Mouse (Mus musculus) intestine, embryonic 14.5 days (tissue): Measurements from ENCODE around the gene Tex50. TPM values are rescaled to one million over a fixed set of nuclear protein-coding genes. Genes with fewer than 3 reads are reported as not detected.
"Not testable (repeated sequence)": the region's sequence is repeated elsewhere in the genome, so short reads cannot be mapped to it uniquely, and the experiment has no call there.

ENCODE experiments used
- ATAC-seq: fragments of 200-750 bp; cut with Nextera tagmentation; replicated peaks from 2 replicates; pipeline ENCODE4 v1.8.0; 2017; ENCODE audit warnings: low read depth, moderate number of reproducible peaks, moderate TSS enrichment, moderate library complexity; ENCODE audit not compliant: low FRiP score, low TSS enrichment
- DNase-seq: peaks from one replicate; pipeline ENCODE4 v3.0.0-alpha.2; 2018; ENCODE audit warnings: low spot score
- H3K27ac ChIP-seq: fragments of 300-500 bp; sonication (generic); 2 replicates; pipeline ENCODE4 v1.5.1; 2014; ENCODE audit warnings: low read depth, mild to moderate bottlenecking, control low read depth
- H3K27me3 ChIP-seq: fragments of 300-500 bp; sonication (generic); replicated peaks from 2 replicates; pipeline ENCODE4 v1.6.1; 2014; ENCODE audit warnings: low read length, control low read depth; ENCODE audit not compliant: control insufficient read depth, insufficient read depth
- H3K36me3 ChIP-seq: fragments of 300-500 bp; sonication (generic); 2 replicates; pipeline ENCODE4 v1.6.1; 2014; ENCODE audit warnings: low read length, control low read depth; ENCODE audit not compliant: control insufficient read depth, insufficient read depth
- H3K4me1 ChIP-seq: fragments of 300-500 bp; sonication (generic); replicated peaks from 2 replicates; pipeline ENCODE4 v1.6.1; 2014; ENCODE audit warnings: low read length, control low read depth, mixed read lengths; ENCODE audit not compliant: control insufficient read depth, insufficient read depth
- H3K4me2 ChIP-seq: fragments of 300-500 bp; sonication (generic); 2 replicates; pipeline ENCODE4 v1.6.1; 2014; ENCODE audit warnings: low read length
- H3K4me3 ChIP-seq: fragments of 300-500 bp; sonication (generic); 2 replicates; pipeline ENCODE4 v1.5.1; 2014; ENCODE audit warnings: low read depth, low read length, control low read depth, mixed read lengths
- H3K9ac ChIP-seq: fragments of 300-500 bp; sonication (generic); 2 replicates; pipeline ENCODE4 v1.6.1; 2014; ENCODE audit warnings: mild to moderate bottlenecking, low read length
- H3K9me3 ChIP-seq: fragments of 300-500 bp; sonication (generic); 2 replicates; pipeline ENCODE4 v1.6.1; 2016; ENCODE audit warnings: low read length, control low read depth; ENCODE audit not compliant: control insufficient read depth
- WGBS: fragments of 180-500 bp; shearing (Covaris S2); extraction: QIAGEN DNeasy Blood & Tissue Kit; methylation state at CpG from one replicate; pipeline ENCODE4 v1.1.7; 2014; 5-methylcytosine and 5-hydroxymethylcytosine counted together
- polyA plus RNA-seq: library from polyadenylated mRNA; unstranded; fragments of >200 nt; fragmentation: Nextera tagmentation; extraction: Ambion mirVana; gene quantifications from 2 replicates; pipeline ENCODE4 v1.2.1, GENCODE M21; 2014

Gene Tex50
- polyA plus RNA-seq, 1 experiment from 2014 or later: 0.19 TPM

DNA sequence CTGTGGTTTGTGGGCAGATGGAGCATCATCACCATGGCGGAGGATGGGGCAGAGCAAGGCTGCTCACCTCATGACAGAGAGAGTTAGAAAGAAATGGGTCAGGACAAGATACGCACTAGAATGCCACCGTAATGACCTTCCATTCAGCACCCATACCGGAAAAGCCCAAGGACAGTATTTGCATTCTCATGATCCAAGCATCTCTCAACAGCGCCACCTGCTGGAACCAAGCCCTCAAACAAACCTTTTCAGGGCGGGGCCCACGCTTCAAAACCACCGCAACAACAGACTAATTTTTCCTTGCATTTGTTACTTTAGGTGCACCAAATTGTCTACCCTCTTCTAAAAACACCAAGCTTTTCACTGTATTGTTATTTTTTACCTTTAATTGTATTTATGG is 21.6 kb upstream of the Tex50 start:
- no peaks in the 10 kb centered on the region for H3K36me3 ChIP-seq
- no peaks in the 10 kb centered on the region for H3K27me3 ChIP-seq
- no peak overlapping the region for H3K4me3 ChIP-seq
- ATAC-seq (no peak), DNase-seq (peak; percentile 66)
- no peaks in the 10 kb centered on the region for H3K4me1 ChIP-seq
- no peak overlapping the region for H3K27ac ChIP-seq
- H3K9me3 ChIP-seq: 0 out of 2 replicates have a peak, but pooled peaks cover 4% of the 10 kb centered on the region
- H3K9ac ChIP-seq: no peak overlapping the region
- 58% methylated on average over 8 of the region's 8 CpGs for WGBS
- no peak overlapping the region for H3K4me2 ChIP-seq

DNA sequence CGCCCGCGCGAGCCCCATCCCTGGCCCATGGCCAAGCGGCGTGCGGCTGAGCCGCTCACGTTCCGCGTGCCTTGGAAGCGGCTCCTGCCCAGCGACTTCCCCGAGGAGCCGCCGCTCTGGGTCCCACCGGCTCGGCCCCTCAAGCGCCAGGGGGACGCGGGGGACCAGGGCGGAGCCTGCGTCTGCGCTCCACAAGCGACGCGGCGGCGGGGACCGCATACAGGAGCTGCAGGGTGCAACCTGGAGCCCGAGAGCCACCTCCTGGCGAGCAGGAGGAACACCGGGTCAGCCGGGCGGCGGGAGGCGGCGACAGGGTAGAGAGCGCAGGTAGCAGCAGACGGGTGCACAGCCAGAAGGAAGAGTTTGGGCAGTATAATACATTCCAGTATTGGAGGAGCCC is 11.5 kb upstream of the Tex50 start:
- no peaks in the 10 kb centered on the region for H3K4me1 ChIP-seq
- H3K9ac ChIP-seq: peak overlapping the region; percentile 36
- H3K4me3 ChIP-seq: peak overlapping the region; percentile 41
- H3K27me3 ChIP-seq: peaks cover 26% of the 10 kb centered on the region; the same call in 1 of the 2 replicates
- peak overlapping the region; percentile 74 for H3K4me2 ChIP-seq
- H3K36me3 ChIP-seq: no peaks in the 10 kb centered on the region
- ATAC-seq: peak; percentile 90
- H3K27ac ChIP-seq: no peak overlapping the region
- DNase-seq: peak; percentile 84
- WGBS: under 1% methylated on average over 40 of the region's 40 CpGs
- no peaks in the 10 kb centered on the region for H3K9me3 ChIP-seq

DNA sequence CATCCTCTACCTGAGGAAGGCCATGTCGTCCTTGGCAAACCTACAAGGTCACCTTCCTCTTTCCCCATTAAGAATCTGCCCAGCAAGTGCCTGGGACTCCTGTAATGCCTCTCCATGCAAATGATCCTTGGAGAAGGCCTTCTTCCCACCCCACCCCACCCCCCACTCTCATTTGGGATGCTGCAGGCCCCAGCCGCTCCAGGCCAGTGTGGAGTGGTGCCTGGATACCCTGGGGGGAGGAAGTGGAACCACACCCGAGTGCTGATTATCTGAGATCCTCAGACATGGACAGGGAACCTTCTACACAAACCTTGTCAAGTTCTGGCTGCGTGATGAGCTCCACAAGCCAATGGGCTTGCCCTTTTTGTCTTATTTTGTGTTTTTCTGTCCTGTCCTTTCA is 1.2 kb upstream of the Tex50 start:
- WGBS: 49% methylated on average over 4 of the region's 4 CpGs
- no peak overlapping the region for H3K27ac ChIP-seq
- ATAC-seq: no peak

DNA sequence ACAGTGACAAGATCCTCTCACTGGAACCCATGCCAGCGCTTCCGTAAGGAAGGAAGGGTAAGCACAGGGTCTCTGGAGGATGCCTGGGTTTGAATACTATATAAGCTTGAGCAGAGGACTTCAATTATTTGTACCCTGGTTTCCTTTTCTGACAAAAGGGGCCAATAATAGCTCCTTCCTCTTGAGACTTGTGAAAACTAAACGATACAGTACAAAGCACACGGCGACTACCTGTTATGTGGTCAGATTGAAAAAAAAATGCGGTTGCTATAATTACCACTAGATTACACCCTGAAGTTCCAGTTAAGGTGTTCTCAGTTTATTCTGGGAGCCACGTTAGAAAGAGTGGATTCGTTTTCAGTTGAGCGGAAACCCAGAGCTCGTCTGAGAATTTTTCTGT is 2.6 kb downstream of the Tex50 start:
- WGBS: 88% methylated on average over 10 of the region's 10 CpGs
- H3K36me3 ChIP-seq: no peaks in the 10 kb centered on the region
- no peak for ATAC-seq

More for the DNA sequence above, 1.2 kb upstream of the Tex50 start:
- Histone ChIP-seq H3K4me2 (no peak overlapping the region), H3K4me1 (no peaks in the 10 kb centered on the region), H3K27me3 (no peaks in the 10 kb centered on the region), H3K4me3 (no peak overlapping the region), H3K36me3 (no peaks in the 10 kb centered on the region), H3K9me3 (no peaks in the 10 kb centered on the region), H3K9ac (no peak overlapping the region)
- DNase-seq: no peak

DNA sequence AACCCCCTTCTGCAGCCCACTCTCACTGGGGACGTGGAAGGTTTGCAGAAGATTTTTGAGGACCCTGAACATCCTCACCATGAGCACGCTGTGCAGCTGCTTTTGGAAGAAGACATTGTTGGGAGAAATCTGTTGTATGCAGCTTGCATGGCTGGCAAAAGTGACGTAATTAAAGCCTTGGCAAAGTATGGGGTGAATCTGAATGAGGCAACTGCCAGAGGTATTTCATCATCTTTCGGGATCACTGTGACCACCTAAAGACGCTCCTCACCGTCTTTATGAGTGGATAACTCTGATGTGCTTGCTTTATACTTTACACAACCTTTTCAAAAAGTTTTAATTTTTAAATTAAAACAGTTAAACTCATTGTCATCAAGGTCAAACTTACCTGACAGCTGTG is 8.0 kb downstream of the Tex50 start:
- DNase-seq (no peak), ATAC-seq (no peak)
- Histone ChIP-seq H3K27ac (no peak overlapping the region), H3K9me3 (no peaks in the 10 kb centered on the region), H3K27me3 (no peaks in the 10 kb centered on the region), H3K4me2 (no peak overlapping the region), H3K4me1 (no peaks in the 10 kb centered on the region), H3K4me3 (no peak overlapping the region), H3K9ac (no peak overlapping the region), H3K36me3 (no peaks in the 10 kb centered on the region)
- WGBS: 80% methylated on average over 6 of the region's 6 CpGs

More for the DNA sequence above, 2.6 kb downstream of the Tex50 start:
- no peak overlapping the region for H3K27ac ChIP-seq
- H3K4me3 ChIP-seq: no peak overlapping the region
- no peaks in the 10 kb centered on the region for H3K4me1 ChIP-seq
- no peak overlapping the region for H3K4me2 ChIP-seq
- no peaks in the 10 kb centered on the region for H3K9me3 ChIP-seq
- DNase-seq: no peak
- H3K27me3 ChIP-seq: no peaks in the 10 kb centered on the region
- H3K9ac ChIP-seq: no peak overlapping the region

DNA sequence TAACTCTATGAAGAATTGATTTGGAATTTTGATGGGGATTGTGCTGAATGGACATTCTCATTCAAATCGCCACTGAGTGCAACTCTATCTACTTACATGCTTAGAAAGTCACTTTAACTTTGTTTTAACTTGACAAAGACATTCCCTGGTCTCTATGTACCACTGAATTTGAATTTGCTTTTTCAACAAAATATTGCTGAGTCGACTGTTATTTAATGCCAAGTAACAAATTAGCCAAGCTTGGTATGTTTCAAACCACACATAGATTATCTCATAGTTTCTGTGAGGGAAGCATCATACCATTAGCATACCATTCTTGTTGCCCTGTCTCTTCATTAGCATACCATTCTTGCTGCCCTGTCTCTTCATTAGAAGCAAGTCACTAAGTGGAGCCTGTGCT is 11.2 kb downstream of the Tex50 start:
- no peak overlapping the region for H3K4me3 ChIP-seq
- H3K27me3 ChIP-seq: no peaks in the 10 kb centered on the region
- no peaks in the 10 kb centered on the region for H3K4me1 ChIP-seq
- H3K4me2 ChIP-seq: no peak overlapping the region
- DNase-seq (no peak), ATAC-seq (no peak)
- no peaks in the 10 kb centered on the region for H3K36me3 ChIP-seq
- H3K9ac ChIP-seq: no peak overlapping the region
- 72% methylated on average over 2 of the region's 2 CpGs for WGBS
- H3K9me3 ChIP-seq: no peaks in the 10 kb centered on the region
- H3K27ac ChIP-seq: no peak overlapping the region

DNA sequence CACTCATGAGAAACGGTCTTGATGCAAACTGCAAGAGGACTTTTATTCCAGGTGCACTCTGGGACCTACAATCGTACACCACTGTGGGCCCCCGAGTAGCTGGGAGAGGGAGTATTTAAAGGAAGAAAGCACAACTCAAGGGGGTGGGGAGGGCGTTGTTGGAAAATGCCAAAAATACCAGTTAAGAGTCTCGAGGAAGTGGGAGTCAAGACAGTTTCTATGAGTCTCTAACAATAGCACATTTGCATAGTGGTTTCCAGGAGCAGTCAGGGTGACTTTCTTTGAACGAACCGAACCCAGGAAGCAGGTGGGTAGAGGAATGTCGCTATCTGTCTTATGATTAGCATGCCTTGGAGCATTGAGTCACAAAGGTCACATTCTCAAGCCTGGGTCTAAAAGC is 13.5 kb downstream of the Tex50 start:
- WGBS: 82% methylated on average over 8 of the region's 8 CpGs
- DNase-seq, H3K9ac ChIP-seq, H3K4me2 ChIP-seq, H3K9me3 ChIP-seq, H3K36me3 ChIP-seq, ATAC-seq, H3K4me3 ChIP-seq, H3K27ac ChIP-seq, H3K27me3 ChIP-seq, H3K4me1 ChIP-seq: not testable (repeated sequence)

DNA sequence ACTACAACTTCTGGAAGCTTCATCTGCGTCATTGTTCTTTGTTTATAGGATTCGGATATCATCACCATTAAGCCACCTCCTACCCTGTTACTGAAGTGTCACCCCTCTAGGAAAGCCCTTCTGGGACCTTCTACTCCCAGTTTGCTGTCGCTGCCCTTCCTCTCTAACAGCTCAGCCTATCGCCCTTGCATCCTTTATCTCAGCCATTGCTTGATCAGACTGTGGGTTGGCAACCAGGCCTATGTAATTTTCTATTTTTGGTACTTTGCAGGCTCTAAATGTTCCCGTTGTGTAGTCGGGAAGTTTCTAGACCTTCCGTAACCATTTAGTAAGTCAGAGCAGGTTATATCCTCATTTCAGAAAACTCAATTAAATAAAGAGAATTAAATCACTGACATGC is 15.9 kb downstream of the Tex50 start:
- H3K4me1 ChIP-seq: no peaks in the 10 kb centered on the region; the same call in 1 of the 2 replicates
- peak overlapping the region; percentile 58; the same call in 1 of the 2 replicates for H3K4me2 ChIP-seq
- no peaks in the 10 kb centered on the region for H3K9me3 ChIP-seq
- ATAC-seq (no peak), DNase-seq (no peak)
- WGBS: 88% methylated on average over 7 of the region's 7 CpGs
- no peak overlapping the region for H3K9ac ChIP-seq
- no peaks in the 10 kb centered on the region for H3K36me3 ChIP-seq
- H3K27me3 ChIP-seq: no peaks in the 10 kb centered on the region
- H3K4me3 ChIP-seq: no peak overlapping the region
- H3K27ac ChIP-seq: no peak overlapping the region

DNA sequence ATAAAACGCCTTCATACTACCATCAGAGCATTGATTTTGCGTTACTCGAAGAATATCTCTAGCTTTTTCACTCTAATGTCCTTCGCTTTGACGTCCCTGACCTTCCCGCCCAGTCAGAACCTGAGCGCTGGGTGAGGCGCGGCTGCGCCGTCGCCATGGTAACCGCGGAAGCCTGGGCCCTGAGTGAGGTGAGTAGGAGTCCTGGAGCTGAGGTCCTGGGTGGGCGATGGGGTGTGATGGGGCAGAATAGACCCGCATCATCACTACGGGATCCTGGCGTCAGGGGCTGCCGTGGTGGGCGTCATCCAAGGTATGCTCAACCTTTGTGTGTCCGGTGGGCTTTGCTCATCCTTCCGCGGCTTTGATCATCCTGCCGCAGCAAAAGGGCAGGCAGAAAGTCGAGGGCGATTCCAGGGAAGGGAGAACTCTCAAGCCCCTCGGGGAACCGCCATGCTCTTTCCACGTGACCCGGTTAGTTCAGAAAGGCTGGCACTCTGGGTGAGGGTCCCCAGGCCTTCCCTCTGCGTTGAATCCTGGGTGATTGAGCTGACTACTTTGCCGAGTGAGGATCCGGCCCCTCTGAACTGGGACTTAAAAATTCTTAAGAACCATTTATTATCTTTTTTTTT is 16.5 kb downstream of the Tex50 start, which contains the start of gene Ankrd45:
Ankrd45 (plus strand) TSS at position 161 of the 629 bp plus-strand sequence.
- 7% methylated on average over 33 of the region's 33 CpGs for WGBS
- peak within 1 kb of the TSS; percentile 26 for H3K4me3 ChIP-seq
- H3K4me1 ChIP-seq: no peaks in the 10 kb centered on the region; the same call in 1 of the 2 replicates
- peak; percentile 89 for ATAC-seq
- peak within 1 kb of the TSS; percentile 58 for H3K4me2 ChIP-seq
- H3K27ac ChIP-seq: no peak within 1 kb of the TSS
- H3K36me3 ChIP-seq: no peaks in the 10 kb centered on the region
- peak; percentile 76 for DNase-seq
- H3K9me3 ChIP-seq: no peaks in the 10 kb centered on the region
- H3K9ac ChIP-seq: peak within 1 kb of the TSS; percentile 35; the same call in 1 of the 2 replicates
- H3K27me3 ChIP-seq: no peaks in the 10 kb centered on the region
